Mouse (Mus musculus): Measurements from ENCODE around the gene Timm50.

Timm50 gene

DNA sequence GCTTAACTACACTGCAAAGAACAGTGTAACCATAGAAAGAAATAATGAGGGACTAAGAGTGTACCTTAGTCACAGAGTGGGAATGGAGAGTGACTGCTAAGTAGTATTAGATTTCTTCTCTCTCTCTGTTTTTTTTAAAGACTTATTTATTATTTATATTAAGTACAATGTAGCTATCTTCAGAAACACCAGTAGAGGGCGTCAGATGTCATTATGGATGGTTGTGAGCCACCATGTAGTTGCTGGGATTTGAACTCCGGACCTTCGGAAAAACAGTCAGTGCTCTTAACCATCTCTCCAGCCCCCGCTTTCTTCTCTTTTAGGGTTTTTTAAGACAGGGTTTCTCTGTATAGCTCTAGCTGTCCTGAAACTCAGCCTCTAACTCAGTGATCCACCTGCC, 14.6 kb upstream of the Timm50 start:
- no peak for DNase-seq (ENCODE audit: low read depth, low spot score)

GRCm38 (mm10) chr7:28325293-28325692, 13.4 kb upstream of the Timm50 start:
- DNase-seq (ENCODE audit: low read depth, low spot score): no peak

DNA sequence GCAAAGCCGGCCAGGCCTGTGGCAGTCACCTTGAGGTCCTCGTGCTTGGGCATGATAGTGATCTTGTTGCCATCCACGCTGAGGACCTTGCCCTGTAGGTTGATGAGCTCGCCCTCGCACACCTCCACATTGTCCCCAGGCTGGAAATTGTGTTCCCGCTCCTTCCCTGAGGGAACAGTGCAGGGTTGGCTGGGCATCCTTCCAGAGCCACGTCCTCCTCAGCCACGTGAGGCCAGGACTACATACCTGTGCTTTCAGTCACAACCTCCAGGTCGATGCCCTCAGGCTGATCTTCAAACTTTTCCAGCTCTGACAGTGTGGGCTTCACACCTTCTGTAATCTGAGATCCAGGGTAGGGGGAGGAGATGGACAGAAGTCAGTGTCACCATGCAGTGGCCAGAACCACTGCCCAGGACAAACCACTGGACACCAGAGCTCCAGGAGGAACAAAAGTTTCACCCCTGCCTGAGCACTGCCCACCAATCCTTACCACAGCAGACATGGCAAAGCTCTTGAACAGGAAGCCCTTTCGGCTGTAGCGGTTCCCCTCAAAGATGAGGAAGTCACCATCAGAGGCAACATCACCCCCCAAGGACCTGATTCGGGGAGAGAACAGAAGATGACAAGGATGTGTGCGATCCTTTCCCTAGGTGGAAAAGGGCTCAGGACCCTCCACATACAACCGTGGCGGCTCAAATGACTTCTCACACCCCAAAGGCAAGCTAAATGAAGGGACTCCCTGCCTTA, 10.3 kb upstream of the Timm50 start:
- no peak for DNase-seq (ENCODE audit: low read depth, low spot score)

GRCm38 (mm10) chr7:28318714-28319113, 6.8 kb upstream of the Timm50 start:
- no peak for DNase-seq (ENCODE audit: low read depth, low spot score)

DNA sequence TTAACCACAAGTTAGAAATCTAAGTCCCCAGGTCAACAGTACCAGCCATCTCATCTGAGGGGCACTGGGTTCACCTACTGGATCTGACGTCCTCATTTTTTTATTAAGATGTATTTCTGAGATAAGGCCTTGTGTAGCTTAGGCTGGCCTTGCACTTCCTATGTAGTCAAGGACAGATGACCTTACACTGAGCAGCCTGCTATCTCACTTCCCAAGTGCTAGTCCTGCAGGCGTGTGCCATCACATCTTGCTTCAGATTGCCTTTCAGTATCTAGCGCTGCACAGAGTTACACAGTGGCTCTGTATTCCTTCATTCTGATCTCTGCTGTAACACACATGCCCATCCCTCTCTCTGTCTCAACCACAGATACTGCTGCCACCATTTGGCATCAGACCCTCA, 6.2 kb upstream of the Timm50 start:
- DNase-seq (ENCODE audit: low read depth, low spot score): no peak

DNA sequence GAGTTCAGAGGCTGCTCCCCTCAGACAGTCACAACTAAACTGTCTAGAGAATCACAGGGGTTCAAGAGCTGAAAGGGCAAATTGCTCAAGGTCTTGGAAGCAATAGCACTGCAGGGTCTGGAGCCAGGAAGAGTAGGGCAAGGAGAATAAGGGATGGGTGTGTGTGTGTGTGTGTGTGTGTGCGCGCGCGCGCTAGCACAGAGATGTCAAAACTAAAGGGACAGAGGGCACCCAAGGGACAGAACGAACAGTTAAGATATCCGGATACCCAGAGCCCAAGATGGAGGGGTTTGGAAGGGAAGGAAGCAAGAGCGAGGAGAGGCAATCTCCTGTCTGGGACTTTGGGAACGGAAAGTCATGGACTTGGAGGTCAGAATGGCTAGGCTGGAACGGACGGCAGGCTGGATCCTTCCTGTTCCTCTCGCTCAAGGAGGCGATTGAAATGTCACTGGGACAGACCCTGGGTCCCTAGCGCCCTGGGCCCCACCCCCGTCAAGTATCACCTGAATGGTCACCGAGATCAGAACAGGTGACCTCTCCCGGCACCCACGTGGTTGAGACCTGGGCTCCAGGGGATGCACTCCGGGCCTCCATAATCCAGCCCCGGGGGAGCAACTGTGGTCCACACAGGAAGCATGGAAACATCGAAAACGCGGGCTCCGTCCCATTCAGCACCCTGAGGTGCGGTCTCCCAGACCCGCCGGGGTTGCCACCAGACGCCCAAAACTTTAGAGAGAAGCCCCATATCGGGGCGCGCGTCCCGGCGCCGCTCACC, 534 bp downstream of the Timm50 start:
- DNase-seq (ENCODE audit: low read depth, low spot score): no peak

- no peak for DNase-seq (ENCODE audit: low read depth, low spot score)
Observed at GRCm38 (mm10) chr7:28309737-28310136, 2.1 kb downstream of the Timm50 start.

- DNase-seq (ENCODE audit: low read depth, low spot score): no peak
Observed at GRCm38 (mm10) chr7:28306216-28306615, 5.7 kb downstream of the Timm50 start.

DNA sequence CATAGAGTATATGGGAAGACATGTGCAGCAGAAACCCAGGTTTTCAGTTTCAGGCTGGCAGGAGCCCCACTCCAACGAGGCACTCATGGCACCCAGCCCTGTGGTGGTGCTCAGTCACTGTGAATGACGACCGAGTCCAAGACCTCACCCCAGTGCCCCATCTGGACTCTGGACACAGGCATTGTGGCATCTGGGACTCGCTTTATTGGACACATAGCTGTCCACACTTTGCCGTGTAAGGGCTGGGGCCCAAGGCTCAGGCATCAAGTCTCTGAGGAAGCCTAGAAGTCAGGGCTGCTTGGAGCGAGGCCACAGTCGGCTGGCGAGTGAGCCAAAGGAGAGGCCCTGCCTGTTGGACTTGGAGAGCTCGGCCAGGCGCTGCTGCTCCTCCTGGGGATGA, 6.2 kb downstream of the Timm50 start:
- no peak for DNase-seq (ENCODE audit: low read depth, low spot score)

GRCm38 (mm10) chr7:28301616-28302433, 10.0 kb downstream of the Timm50 start, which contains the start of gene Dll3:
TSS of gene Dll3 (minus strand) at chr7:28302238.
- DNase-seq (ENCODE audit: low read depth, low spot score): peak; percentile 50

GRCm38 (mm10) chr7:28298837-28299625, 12.8 kb downstream of the Timm50 start:
- peak; percentile 70 for DNase-seq (ENCODE audit: low read depth, low spot score)

GRCm38 (mm10) chr7:28294481-28294880, 17.4 kb downstream of the Timm50 start:
- DNase-seq (ENCODE audit: low read depth, low spot score): peak; percentile 80

GRCm38 (mm10) chr7:28290638-28291590, 21.0 kb downstream of the Timm50 start, which contains the start of gene Selenov:
TSS of gene Selenov (minus strand) at chr7:28291186.
- no peak for DNase-seq (ENCODE audit: low read depth, low spot score)

- no peak for DNase-seq (ENCODE audit: low read depth, low spot score)
Observed at GRCm38 (mm10) chr7:28290165-28290564, 21.7 kb downstream of the Timm50 start.

- DNase-seq (ENCODE audit: low read depth, low spot score): no peak
Observed at GRCm38 (mm10) chr7:28280630-28281029, 31.2 kb downstream of the Timm50 start.

- DNase-seq (ENCODE audit: low read depth, low spot score): no peak
Observed at GRCm38 (mm10) chr7:28278279-28278652, 33.6 kb downstream of the Timm50 start.

GRCm38 (mm10) chr7:28277615-28278278, 34.1 kb downstream of the Timm50 start, which contains the start of gene Eid2b:
TSS of gene Eid2b (plus strand) at chr7:28277739.
- peak; percentile 95 for DNase-seq (ENCODE audit: low read depth, low spot score)

GRCm38 (mm10) chr7:28277237-28277614, 34.6 kb downstream of the Timm50 start:
- DNase-seq (ENCODE audit: low read depth, low spot score): no peak

DNA sequence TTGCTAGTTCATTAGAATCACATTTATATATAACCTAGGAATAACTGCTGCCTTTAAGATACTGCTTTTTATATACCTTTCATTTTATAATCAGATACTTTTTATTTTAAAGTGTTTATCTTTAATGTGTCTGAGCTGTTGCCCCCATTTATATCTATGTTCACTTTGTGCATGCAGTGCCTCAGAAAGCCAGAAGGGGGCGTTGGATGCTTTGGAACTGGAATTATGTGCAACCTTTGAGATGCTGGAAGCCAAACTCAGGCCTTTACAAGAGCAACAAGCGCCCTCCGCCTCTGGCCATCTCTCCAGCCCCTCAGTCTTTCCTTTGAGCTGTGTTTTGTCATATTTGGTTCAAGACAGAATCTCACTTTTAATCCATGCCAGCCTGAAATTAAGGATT, 40.1 kb downstream of the Timm50 start:
- no peak for DNase-seq (ENCODE audit: low read depth, low spot score)
